Comparison of ENCODE assay signal across 14 mouse cellular contexts in genomic region chr3:146039132-146039903, GRCm38 (mm10). TPM values are rescaled to one million over a fixed set of nuclear protein-coding genes. Genes with fewer than 3 reads are reported as not detected.
DNase-seq lines count a peak whose midpoint lies in the region; ATAC-seq and TF ChIP-seq lines count a peak whose summit lies in the region.
"Had no signal": no experiment of that assay in that cellular context is flagged by ENCODE, and none has a peak within 500 bp of the region (broad histone marks: within the 10 kb centered on the region; RNA-seq: fewer than 3 reads in every experiment).

No protein-coding gene starts in this region.

- H3K36me3 ChIP-seq in liver, postnatal 0 days (replicated peaks; ENCODE audit: insufficient read depth, low read length): no peaks in the 10 kb centered on the region
- no peaks in the 10 kb centered on the region for H3K36me3 ChIP-seq in embryonic facial prominence, embryonic 14.5 days (ENCODE audit: control insufficient read depth, insufficient read depth, low read length)
- no peaks in the 10 kb centered on the region for H3K36me3 ChIP-seq in liver, embryonic 14.5 days (replicated peaks; ENCODE audit: control insufficient read depth, insufficient read depth, low read depth)
- no peaks in the 10 kb centered on the region for H3K36me3 ChIP-seq in forebrain, embryonic 12.5 days (replicated peaks)
- no peaks in the 10 kb centered on the region for H3K36me3 ChIP-seq in heart, embryonic 10.5 days
- H3K36me3 ChIP-seq: heart, embryonic 13.5 days; hindbrain, embryonic 15.5 days; midbrain, embryonic 12.5 days had no signal

- H3K9me3 ChIP-seq in liver, postnatal 0 days (ENCODE audit: low read length): 0 out of 2 replicates have a peak, but pooled peaks cover 2% of the 10 kb centered on the region
- H3K9me3 ChIP-seq in embryonic facial prominence, embryonic 14.5 days (ENCODE audit: control insufficient read depth, low read length): 0 out of 2 replicates have a peak, but pooled peaks cover 5% of the 10 kb centered on the region
- H3K9me3 ChIP-seq in liver, embryonic 14.5 days (ENCODE audit: control insufficient read depth, low read length): no peaks in the 10 kb centered on the region
- no peaks in the 10 kb centered on the region for H3K9me3 ChIP-seq in forebrain, embryonic 12.5 days
- H3K9me3 ChIP-seq in heart, embryonic 10.5 days: 0 out of 2 replicates have a peak, but pooled peaks cover 4% of the 10 kb centered on the region
- H3K9me3 ChIP-seq: heart, embryonic 13.5 days; hindbrain, embryonic 15.5 days; midbrain, embryonic 12.5 days had no signal

- ATAC-seq in liver, postnatal 0 days: no peak
- peak; percentile 82 for ATAC-seq in embryonic facial prominence, embryonic 14.5 days (ENCODE audit: low read depth)
- no peak for ATAC-seq in liver, embryonic 14.5 days (ENCODE audit: insufficient read depth)
- ATAC-seq in forebrain, embryonic 12.5 days (ENCODE audit: low FRiP score): no peak

- H3K4me1 ChIP-seq in liver, postnatal 0 days (ENCODE audit: insufficient read depth): no peaks in the 10 kb centered on the region; the same call in none of the 2 replicates
- H3K4me1 ChIP-seq in embryonic facial prominence, embryonic 14.5 days (ENCODE audit: control insufficient read depth, insufficient read depth, low read length): no peaks in the 10 kb centered on the region
- H3K4me1 ChIP-seq in liver, embryonic 14.5 days (replicated peaks; ENCODE audit: control insufficient read depth in 2 of 2, insufficient read depth in 2 of 2, low read length in 1 of 2): peaks cover 0 to 2% of the 10 kb centered on the region in 2 experiments; a peak in 1 of 4 replicates
- peaks cover 6% of the 10 kb centered on the region for H3K4me1 ChIP-seq in forebrain, embryonic 12.5 days
- peaks cover 29% of the 10 kb centered on the region for H3K4me1 ChIP-seq in heart, embryonic 10.5 days

- 39% methylated on average over 12 of the region's 12 CpGs for WGBS in liver, postnatal 0 days (ENCODE audit: insufficient replicate concordance)
- 49% methylated on average over 12 of the region's 12 CpGs for WGBS in embryonic facial prominence, embryonic 14.5 days
- 40% methylated on average over 12 of the region's 12 CpGs for WGBS in liver, embryonic 14.5 days (ENCODE audit: insufficient replicate concordance)
- WGBS in forebrain, embryonic 12.5 days: 58% methylated on average over 12 of the region's 12 CpGs
- 68% methylated on average over 12 of the region's 12 CpGs for WGBS in heart, embryonic 10.5 days

- H3K27me3 ChIP-seq in liver, postnatal 0 days (ENCODE audit: insufficient read depth, low read length): no peaks in the 10 kb centered on the region
- H3K27me3 ChIP-seq in embryonic facial prominence, embryonic 14.5 days (replicated peaks; ENCODE audit: control insufficient read depth, insufficient read depth, low read length): 0 out of 2 replicates have a peak, but pooled peaks cover 2% of the 10 kb centered on the region
- H3K27me3 ChIP-seq in liver, embryonic 14.5 days (ENCODE audit: control insufficient read depth, insufficient read depth, low read length): no peaks in the 10 kb centered on the region
- no peaks in the 10 kb centered on the region for H3K27me3 ChIP-seq in forebrain, embryonic 12.5 days
- H3K27me3 ChIP-seq in heart, embryonic 10.5 days (ENCODE audit: insufficient read depth, poor library complexity, severe bottlenecking): no peaks in the 10 kb centered on the region
- H3K27me3 ChIP-seq: heart, embryonic 13.5 days; hindbrain, embryonic 15.5 days; midbrain, embryonic 12.5 days had no signal

- DNase-seq in liver: peak; percentile 15
- DNase-seq in liver, postnatal 0 days: no peak
- peak; percentile 49 for DNase-seq in embryonic facial prominence, embryonic 14.5 days (ENCODE audit: low spot score)
- DNase-seq in liver, embryonic 14.5 days (ENCODE audit: low read depth in 3 of 3, low spot score in 3 of 3): no peak
- DNase-seq in thymus, postnatal 14 days: peak; percentile 85
- no peak for DNase-seq in heart, embryonic 10.5 days (ENCODE audit: low spot score)
- DNase-seq in layer of hippocampus, adult 2 months (ENCODE audit: low spot score in 2 of 2): no peak
- DNase-seq: adrenal gland, postnatal 10 days; cerebellum, postnatal 36 days; right cerebral cortex, adult 18-20 months had no signal

- no peak for TF ChIP-seq CTCF in liver, postnatal 0 days (IDR thresholded peaks at IDR 0.05; ENCODE audit: low read depth)
- no peak for TF ChIP-seq CTCF in liver, embryonic 14.5 days (IDR thresholded peaks at IDR 0.05; ENCODE audit: low read depth)
- TF ChIP-seq CTCF in layer of hippocampus, adult 2 months (conservative IDR thresholded peaks at IDR 0.05): no peak

- no peak overlapping the region for H3K9ac ChIP-seq in liver, postnatal 0 days (replicated peaks)
- no peak overlapping the region for H3K9ac ChIP-seq in embryonic facial prominence, embryonic 14.5 days (ENCODE audit: low read depth, low read length)
- H3K9ac ChIP-seq in liver, embryonic 14.5 days (replicated peaks): no peak overlapping the region
- no peak overlapping the region for H3K9ac ChIP-seq in forebrain, embryonic 12.5 days
- H3K9ac ChIP-seq: heart, embryonic 13.5 days; hindbrain, embryonic 15.5 days; midbrain, embryonic 12.5 days had no signal

- no peak overlapping the region for H3K4me3 ChIP-seq in liver, postnatal 0 days (ENCODE audit: low read depth, low read length)
- H3K4me3 ChIP-seq in embryonic facial prominence, embryonic 14.5 days (ENCODE audit: low read depth, low read length): no peak overlapping the region
- H3K4me3 ChIP-seq in liver, embryonic 14.5 days (ENCODE audit: insufficient read depth in 1 of 2, low read depth in 2 of 2, low read length in 2 of 2): peak overlapping the region in 1 of 2 experiments; percentile 0; a peak in 1 of 4 replicates
- H3K4me3 ChIP-seq in forebrain, embryonic 12.5 days (replicated peaks): no peak overlapping the region
- no peak overlapping the region for H3K4me3 ChIP-seq in heart, embryonic 10.5 days
- no peak overlapping the region for H3K4me3 ChIP-seq in layer of hippocampus, adult 2 months
- H3K4me3 ChIP-seq: heart, embryonic 13.5 days; hindbrain, embryonic 15.5 days; midbrain, embryonic 12.5 days had no signal

- H3K4me2 ChIP-seq in liver, postnatal 0 days (ENCODE audit: low read depth, low read length): no peak overlapping the region
- H3K4me2 ChIP-seq in embryonic facial prominence, embryonic 14.5 days (ENCODE audit: low read depth, low read length): no peak overlapping the region
- peak overlapping the region; percentile 11; the same call in 1 of the 2 replicates for H3K4me2 ChIP-seq in liver, embryonic 14.5 days (ENCODE audit: low read depth)
- no peak overlapping the region for H3K4me2 ChIP-seq in forebrain, embryonic 12.5 days
- H3K4me2 ChIP-seq: heart, embryonic 13.5 days; hindbrain, embryonic 15.5 days; midbrain, embryonic 12.5 days had no signal

- no peak for TF ChIP-seq EP300 in liver, postnatal 0 days (IDR thresholded peaks at IDR 0.05; ENCODE audit: low read depth)
- no peak for TF ChIP-seq EP300 in liver, embryonic 14.5 days (IDR thresholded peaks at IDR 0.05; ENCODE audit: low read depth)

- H3K27ac ChIP-seq in liver, postnatal 0 days (ENCODE audit: low read depth): no peak overlapping the region
- H3K27ac ChIP-seq in embryonic facial prominence, embryonic 14.5 days (replicated peaks; ENCODE audit: low read depth, low read length): no peak overlapping the region
- no peak overlapping the region for H3K27ac ChIP-seq in liver, embryonic 14.5 days
- no peak overlapping the region for H3K27ac ChIP-seq in forebrain, embryonic 12.5 days
- H3K27ac ChIP-seq in heart, embryonic 10.5 days: no peak overlapping the region
- H3K27ac ChIP-seq in layer of hippocampus, adult 2 months: no peak overlapping the region
- H3K27ac ChIP-seq: heart, embryonic 13.5 days; hindbrain, embryonic 15.5 days; midbrain, embryonic 12.5 days had no signal

RNA-seq across cellular contexts. Expression of gene Syde2, which starts 51.6 kb away (rescaled TPM):
- 0.47 and 0.70 TPM in 2 replicates for polyA plus RNA-seq in liver, postnatal 0 days (2015; fragmentation: Nextera tagmentation; extraction: Ambion mirVana)
- 2.3 and 2.4 TPM in 2 replicates for polyA plus RNA-seq in embryonic facial prominence, embryonic 14.5 days (2014; fragmentation: Nextera tagmentation; extraction: Ambion mirVana)
- 0.53 and 0.79 TPM in 2 replicates for polyA plus RNA-seq in liver, embryonic 14.5 days (2012; rRNA removed)
- polyA plus RNA-seq in liver, embryonic 14.5 days (2014; fragmentation: Nextera tagmentation; extraction: Ambion mirVana): 0.68 and 0.69 TPM in 2 replicates
- 0.97 and 1.5 TPM in 2 replicates for polyA plus RNA-seq in forebrain, embryonic 12.5 days (2016; fragmentation: Nextera tagmentation; extraction: Ambion mirVana)
- polyA plus RNA-seq in heart, embryonic 10.5 days (2016; fragmentation: Nextera tagmentation; extraction: Ambion mirVana): 3.1 and 3.4 TPM in 2 replicates
- total RNA-seq in layer of hippocampus, adult 2 months (2021): 1 to 10 TPM; 4.7 to 4.8 TPM

Comparison
In these comparisons a context has a peak if more than half of its experiments do, and no peak if none do; other contexts are left out.
1. DNase-seq: peak in liver (single experiment), embryonic facial prominence, embryonic 14.5 days (single experiment) and thymus, postnatal 14 days (single experiment); none in liver, postnatal 0 days (single experiment), liver, embryonic 14.5 days (0 of 3), heart, embryonic 10.5 days (single experiment) and layer of hippocampus, adult 2 months (0 of 2).